ENCODE assay signal across 9 mouse cellular contexts in genomic region chr4:154880730-154881129, GRCm38 (mm10). TPM values are rescaled to one million over a fixed set of nuclear protein-coding genes. Genes with fewer than 3 reads are reported as not detected.
A peak's percentile ranks its signal among the peaks of the same experiment; 100 is the strongest.
DNase-seq lines count a peak whose midpoint lies in the region; ATAC-seq and TF ChIP-seq lines count a peak whose summit lies in the region.
"Had no signal": no experiment of that assay in that cellular context is flagged by ENCODE, and none has a peak within 500 bp of the region (broad histone marks: within the 10 kb centered on the region; RNA-seq: fewer than 3 reads in every experiment).

No protein-coding gene starts in this region.

- no peak overlapping the region for H3K4me3 ChIP-seq in heart, embryonic 10.5 days
- H3K4me3 ChIP-seq in liver, embryonic 12.5 days, result peak overlapping the region; percentile 16

- peak; percentile 2 for DNase-seq in gastrocnemius, postnatal 14 days
- no peak for DNase-seq in gastrocnemius, adult 8-10 months (ENCODE audit: low spot score in 2 of 2)
- peak; percentile 9 for DNase-seq in Patski (ENCODE audit: low read depth, low spot score)
- DNase-seq in heart, embryonic 10.5 days (ENCODE audit: low spot score), result no peak
- no peak for DNase-seq in thymus, postnatal 4 days
- DNase-seq in ovary, postnatal 36 days (ENCODE audit: low spot score), result no peak
- no peak for DNase-seq in left cerebral cortex, postnatal 4 days
- DNase-seq: B cell, adult 2 months had no signal

- 54% methylated on average over 6 of the region's 6 CpGs for WGBS in heart, embryonic 10.5 days
- 21% methylated on average over 6 of the region's 6 CpGs for WGBS in liver, embryonic 12.5 days (ENCODE audit: insufficient replicate concordance)

- in situ Hi-C loops in Patski (cut with MboI; ENCODE audit: low pct_unique_long_range_greater_than_20kb), result loop anchor here (5.0 to 25.0 kb wide), 2 partner anchors 187 to 357 kb away; partner anchors contain the start of genes Faap20 and Pex10

- H3K9ac ChIP-seq in liver, embryonic 12.5 days, result peak overlapping the region; percentile 72

- intact Hi-C loops in gastrocnemius, postnatal 14 days (cut with DNase I; ENCODE audit: low total_unique reads), result no loop called here
- intact Hi-C loops in left cerebral cortex, postnatal 4 days (cut with DNase I), result loop anchor here (5.0 kb wide), 1 partner anchor 182 kb away; no protein-coding TSS in a partner anchor

- no peak for ATAC-seq in Patski
- peak; percentile 88 for ATAC-seq in liver, embryonic 12.5 days

- no peak for TF ChIP-seq CTCF in Patski (IDR thresholded peaks at IDR 0.05)

- H3K36me3 ChIP-seq in heart, embryonic 10.5 days, result no peaks in the 10 kb centered on the region
- H3K36me3 ChIP-seq in liver, embryonic 12.5 days, result no peaks in the 10 kb centered on the region

- CTCF ChIA-PET in Patski (lab: Charles Lee), result interaction anchor here (0.9 to 2.9 kb wide), 6 partner anchors 15 to 185 kb away, joined by 3 to 8 read pairs (median 5); partner anchors contain the start of genes Fam213b and Pex10

- H3K4me1 ChIP-seq in heart, embryonic 10.5 days, result peaks cover 25% of the 10 kb centered on the region
- peaks cover 52% of the 10 kb centered on the region for H3K4me1 ChIP-seq in liver, embryonic 12.5 days

- no peaks in the 10 kb centered on the region for H3K9me3 ChIP-seq in heart, embryonic 10.5 days
- no peaks in the 10 kb centered on the region for H3K9me3 ChIP-seq in liver, embryonic 12.5 days (replicated peaks)

- H3K27me3 ChIP-seq in Patski, result no peaks in the 10 kb centered on the region
- H3K27me3 ChIP-seq in heart, embryonic 10.5 days (ENCODE audit: insufficient read depth, poor library complexity, severe bottlenecking), result peaks cover 30% of the 10 kb centered on the region; the same call in 1 of the 2 replicates
- H3K27me3 ChIP-seq in liver, embryonic 12.5 days (replicated peaks), result peaks cover 43% of the 10 kb centered on the region

- POLR2A ChIA-PET in Patski (lab: Charles Lee), result interaction anchor here (0.8 to 1.2 kb wide), 2 partner anchors 14 to 185 kb away, joined by 3 read pairs; no protein-coding TSS in a partner anchor

- H3K4me2 ChIP-seq in liver, embryonic 12.5 days, result peak overlapping the region; percentile 60

- peak overlapping the region; percentile 24; the same call in 1 of the 2 replicates for H3K27ac ChIP-seq in heart, embryonic 10.5 days
- H3K27ac ChIP-seq in liver, embryonic 12.5 days, result peak overlapping the region; percentile 93

RNA-seq across cellular contexts. Expression of gene Mmel1, which starts 11.3 kb away (rescaled TPM):
- under 1 TPM; 0.49 to 0.68 TPM for total RNA-seq in gastrocnemius, postnatal 14 days (2021)
- not detected for total RNA-seq in gastrocnemius, adult 8-10 months (2022)
- not detected for polyA plus RNA-seq in Patski (2021)
- 0.12 and 0.62 TPM in 2 replicates for polyA plus RNA-seq in heart, embryonic 10.5 days (2016; fragmentation: Nextera tagmentation; extraction: Ambion mirVana)
- polyA plus RNA-seq in liver, embryonic 12.5 days (2016; fragmentation: Nextera tagmentation; extraction: Ambion mirVana), result 1.7 and 2.5 TPM in 2 replicates
- total RNA-seq in left cerebral cortex, postnatal 4 days (2021), result under 1 TPM; 0.28 to 0.54 TPM

RNA-seq across cellular contexts. Expression of gene Fam213b, which starts 18.2 kb away (rescaled TPM):
- total RNA-seq in gastrocnemius, postnatal 14 days (2021), result 100 to 1,000 TPM; 110 to 112 TPM
- total RNA-seq in gastrocnemius, adult 8-10 months (2022), result 10 to 100 TPM; 84.8 to 99.7 (median 97.8) TPM
- 31.6 TPM for polyA plus RNA-seq in Patski (2021)
- polyA plus RNA-seq in heart, embryonic 10.5 days (2016; fragmentation: Nextera tagmentation; extraction: Ambion mirVana), result 24.6 and 32.3 TPM in 2 replicates
- 10.2 and 11.3 TPM in 2 replicates for polyA plus RNA-seq in liver, embryonic 12.5 days (2016; fragmentation: Nextera tagmentation; extraction: Ambion mirVana)
- 10 to 100 TPM; 19.5 to 19.8 TPM for total RNA-seq in left cerebral cortex, postnatal 4 days (2021)

RNA-seq across cellular contexts. Expression of gene Ttc34, which starts 43.5 kb away (rescaled TPM):
- total RNA-seq in gastrocnemius, postnatal 14 days (2021), result not detected
- not detected for total RNA-seq in gastrocnemius, adult 8-10 months (2022)
- polyA plus RNA-seq in Patski (2021), result not detected
- polyA plus RNA-seq in heart, embryonic 10.5 days (2016; fragmentation: Nextera tagmentation; extraction: Ambion mirVana), result 0.39 and 0.44 TPM in 2 replicates
- polyA plus RNA-seq in liver, embryonic 12.5 days (2016; fragmentation: Nextera tagmentation; extraction: Ambion mirVana), result not detected in 2 replicates
- total RNA-seq in left cerebral cortex, postnatal 4 days (2021), result 1 to 10 TPM; 2.4 to 2.8 TPM

RNA-seq across cellular contexts. Expression of gene Tnfrsf14, which starts 47.6 kb away (rescaled TPM):
- total RNA-seq in gastrocnemius, postnatal 14 days (2021), result 1 to 10 TPM; 1.4 to 1.9 TPM
- 1 to 10 TPM; 1.2 to 3.5 (median 1.9) TPM for total RNA-seq in gastrocnemius, adult 8-10 months (2022)
- polyA plus RNA-seq in Patski (2021), result 0.13 TPM
- polyA plus RNA-seq in heart, embryonic 10.5 days (2016; fragmentation: Nextera tagmentation; extraction: Ambion mirVana), result 1.6 and 2.6 TPM in 2 replicates
- 62.9 and 65.0 TPM in 2 replicates for polyA plus RNA-seq in liver, embryonic 12.5 days (2016; fragmentation: Nextera tagmentation; extraction: Ambion mirVana)
- total RNA-seq in left cerebral cortex, postnatal 4 days (2021), result 1 to 10 TPM in 1 of 2 experiments, under 1 TPM in 1; 0.58 to 1.1 TPM

Comparison
In these comparisons a context has a peak if more than half of its experiments do, and no peak if none do; other contexts are left out.
1. DNase-seq: peak in gastrocnemius, postnatal 14 days (single experiment) and Patski (single experiment); none in gastrocnemius, adult 8-10 months (0 of 2), heart, embryonic 10.5 days (single experiment), thymus, postnatal 4 days (single experiment), ovary, postnatal 36 days (single experiment) and left cerebral cortex, postnatal 4 days (single experiment).
2. RNA of gene Fam213b, which starts 18.2 kb away (total RNA-seq): 110 to 112 TPM in gastrocnemius, postnatal 14 days and 84.8 to 99.7 TPM in gastrocnemius, adult 8-10 months; 19.5 to 19.8 TPM in left cerebral cortex, postnatal 4 days; every median in the first group is over 4 times any median in the second.